Mouse (Mus musculus) brain, embryonic 18.5 days (tissue): ENCODE data around the gene Bak1.
A peak's percentile ranks its signal among the peaks of the same experiment; 100 is the strongest.

ENCODE experiments used
- DNase-seq: peaks from one replicate; pipeline ENCODE4 v3.0.0-alpha.2; 2012; ENCODE audit warnings: low read depth, low spot score

The Bak1 gene

DNA sequence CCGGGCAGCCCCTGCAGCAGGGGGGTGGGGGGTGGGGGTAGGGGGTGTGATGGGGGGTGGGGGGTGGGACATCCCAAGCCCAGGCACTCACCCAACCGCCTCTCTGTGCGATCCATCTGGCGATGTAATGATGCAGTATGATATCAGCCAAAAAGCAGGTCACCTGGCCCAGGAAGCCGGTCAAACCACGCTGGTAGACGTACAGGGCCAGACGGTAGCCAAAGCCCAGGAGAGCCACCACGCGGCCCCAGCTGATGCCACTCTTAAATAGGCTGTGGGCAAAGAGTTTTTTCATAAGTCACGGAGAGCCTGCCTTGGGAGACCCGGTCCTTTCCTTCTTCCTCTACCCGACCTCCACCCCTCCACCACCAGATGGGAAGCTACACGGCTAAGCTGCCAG lies 7.7 kb downstream of the Bak1 start:
- no peak for DNase-seq

GRCm38 (mm10) chr17:27018555-27019196 lies 10.1 kb downstream of the Bak1 start:
- no peak for DNase-seq

DNA sequence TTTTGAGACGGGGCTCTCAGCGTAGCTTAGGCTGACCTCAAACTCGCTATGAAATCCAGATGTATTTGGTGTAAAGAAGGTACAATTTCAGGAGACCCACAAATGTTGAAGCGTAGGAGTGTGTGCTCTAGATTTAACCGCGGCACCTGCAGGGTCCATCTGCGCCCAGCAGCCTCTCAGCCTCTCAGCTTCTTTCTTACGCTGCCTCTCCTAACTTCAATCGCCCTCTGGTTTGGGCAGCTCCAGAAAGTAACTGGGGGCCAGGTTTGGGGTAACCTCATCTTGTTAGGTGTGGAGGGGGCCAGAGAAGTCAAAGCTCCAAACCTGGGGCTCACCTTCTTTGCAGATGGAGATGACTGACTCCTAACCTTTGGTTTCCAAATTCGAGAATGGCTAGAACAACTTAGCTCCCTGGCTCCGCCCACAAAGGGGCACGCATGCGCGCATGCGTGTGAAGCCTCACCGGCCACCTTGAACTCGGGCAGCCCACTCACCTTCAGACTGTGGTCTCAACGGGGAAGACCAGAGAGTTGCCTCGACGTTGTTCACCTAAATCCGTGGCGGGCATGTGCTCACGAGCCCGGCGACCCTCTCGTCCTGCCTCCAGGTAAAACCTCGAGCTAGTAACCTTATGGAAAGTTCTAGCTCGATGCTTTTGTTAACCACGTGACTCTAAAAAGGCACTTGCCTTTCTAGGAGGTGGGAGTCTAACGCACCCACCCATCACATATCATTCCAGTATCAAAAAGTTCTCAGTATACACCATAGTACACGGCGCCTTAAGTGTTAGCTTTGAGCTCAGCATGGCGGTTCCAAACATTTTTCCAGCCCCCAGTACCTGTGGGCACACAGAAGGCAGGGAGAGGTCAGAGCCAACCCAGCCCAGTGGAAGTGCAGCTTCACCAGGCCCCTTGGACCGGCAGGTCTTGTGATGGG lies 11.0 kb downstream of the Bak1 start:
- peak; percentile 69 for DNase-seq

DNA sequence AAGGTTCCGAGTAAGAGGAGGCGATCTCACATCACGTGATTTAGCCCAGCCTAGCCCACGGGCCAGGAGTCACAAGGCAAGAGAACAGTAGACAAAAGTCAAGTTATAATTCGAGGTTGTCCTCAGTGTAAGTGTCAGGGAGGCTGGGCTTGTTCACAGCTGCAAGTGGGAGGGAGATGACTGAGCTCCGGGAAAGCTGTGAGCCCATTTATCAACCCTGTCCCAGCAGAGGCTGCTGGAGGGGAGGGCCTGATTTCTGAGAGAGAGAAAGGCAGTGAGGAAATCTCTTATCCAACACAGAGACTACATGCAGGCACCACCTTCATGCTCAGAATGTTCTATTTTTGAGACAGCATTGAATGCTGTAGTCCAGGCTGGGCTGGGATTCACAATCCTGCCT lies 15.9 kb downstream of the Bak1 start:
- no peak for DNase-seq

GRCm38 (mm10) chr17:27011998-27012672 lies 16.7 kb downstream of the Bak1 start:
- DNase-seq: no peak

- no peak for DNase-seq
These were observed 17.6 kb downstream of the Bak1 start for GRCm38 (mm10) chr17:27011167-27011566.

GRCm38 (mm10) chr17:27008277-27008676 lies 20.5 kb downstream of the Bak1 start:
- DNase-seq: no peak

DNA sequence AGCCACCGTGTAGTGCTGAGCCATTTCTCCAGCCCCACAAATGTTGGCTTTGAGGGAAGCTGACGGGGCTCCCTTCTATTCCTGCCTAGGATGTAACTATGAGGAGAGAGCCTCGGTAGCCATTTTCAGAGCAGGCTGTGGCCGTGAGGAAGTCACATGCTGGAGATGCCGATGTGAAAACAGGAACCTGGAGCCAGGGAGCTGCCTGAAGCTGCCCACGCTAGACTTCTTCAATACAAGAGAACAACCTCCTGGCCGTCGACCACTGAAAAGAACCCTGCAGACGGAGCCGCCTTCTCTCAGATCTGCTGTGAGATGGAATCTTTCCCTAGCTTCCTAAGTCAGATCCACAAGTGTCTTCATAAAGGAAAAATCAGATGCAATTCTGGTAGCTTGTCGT lies 23.2 kb downstream of the Bak1 start:
- no peak for DNase-seq

- DNase-seq: no peak
These were observed 23.8 kb downstream of the Bak1 start for GRCm38 (mm10) chr17:27004903-27005485.

DNA sequence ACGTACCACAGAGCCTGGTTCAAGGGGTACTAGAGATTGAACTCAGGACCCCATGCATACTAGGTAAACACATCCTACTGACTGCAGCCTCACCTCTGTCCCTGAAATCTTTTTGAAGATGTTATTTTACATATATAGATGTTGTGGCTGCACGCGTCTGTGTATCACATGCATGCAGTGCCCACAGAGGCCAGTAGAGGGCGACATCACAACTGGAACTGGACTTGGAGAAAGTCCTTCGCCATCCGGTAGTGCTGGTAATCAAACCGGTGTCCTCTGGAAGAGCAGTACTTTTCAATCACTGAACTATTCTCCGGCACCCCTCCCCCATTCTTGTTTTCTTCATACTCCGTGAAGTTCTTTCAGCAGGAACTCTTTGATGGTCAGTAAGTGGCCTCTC lies 24.4 kb downstream of the Bak1 start:
- no peak for DNase-seq

DNA sequence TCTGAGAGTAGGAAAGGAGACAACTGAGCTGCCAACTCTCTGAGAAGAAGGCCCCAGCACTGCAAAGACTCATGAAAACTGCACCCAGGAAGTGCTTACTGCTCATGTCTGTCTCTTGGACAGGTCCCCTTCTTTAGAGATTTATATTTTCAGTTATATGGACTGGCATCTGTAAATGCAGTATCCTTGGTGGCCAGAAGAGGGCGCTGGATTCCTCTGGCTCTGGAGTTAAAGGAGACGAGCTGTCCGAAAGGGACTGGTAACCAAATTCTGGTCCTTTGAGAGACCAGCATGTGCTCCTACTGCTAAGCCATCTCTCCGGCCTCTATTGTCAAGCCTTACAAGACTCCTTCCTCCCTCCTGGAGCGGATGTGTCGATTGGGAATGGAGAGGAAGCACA lies 26.9 kb downstream of the Bak1 start:
- DNase-seq: no peak

DNA sequence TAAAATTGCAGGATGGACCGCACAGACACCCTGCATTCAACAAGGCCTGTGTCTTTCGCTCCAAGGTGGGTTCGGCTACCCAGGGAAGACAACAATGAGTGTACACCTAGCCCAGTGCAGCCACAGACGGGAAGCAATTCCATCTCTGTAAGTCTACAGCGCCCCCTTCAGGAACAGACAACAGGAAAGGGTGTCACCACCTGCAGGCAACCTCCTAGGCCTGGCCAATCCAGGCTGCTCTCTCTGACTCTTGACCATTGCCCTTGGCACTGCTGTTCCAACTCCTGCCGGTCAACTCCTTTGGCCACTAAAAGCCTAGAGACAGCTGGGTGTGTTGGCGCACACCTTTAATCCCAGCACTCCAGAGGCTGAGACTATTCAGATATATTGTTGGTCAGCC lies 27.7 kb downstream of the Bak1 start:
- DNase-seq: no peak

GRCm38 (mm10) chr17:26999996-27000395 lies 28.8 kb downstream of the Bak1 start:
- DNase-seq: no peak

DNA sequence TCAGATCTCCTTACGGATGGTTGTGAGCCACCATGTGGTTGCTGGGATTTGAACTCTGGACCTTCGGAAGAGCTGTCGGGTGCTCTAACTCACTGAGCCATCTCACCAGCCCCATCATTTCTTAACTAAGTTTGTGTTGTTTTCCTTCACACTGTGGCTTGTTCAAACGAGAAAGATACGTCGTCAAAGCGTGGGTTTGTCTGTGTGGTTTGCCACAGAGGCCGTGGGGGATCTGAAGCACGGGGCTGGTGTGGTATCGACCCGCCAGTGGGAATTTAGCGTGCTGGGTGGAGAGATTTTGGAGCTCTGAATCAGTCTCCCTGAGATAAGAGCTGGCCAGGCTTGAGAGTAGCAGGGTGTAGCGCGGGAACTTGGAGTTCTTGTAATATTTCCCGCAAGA lies 30.5 kb downstream of the Bak1 start:
- DNase-seq: no peak

DNA sequence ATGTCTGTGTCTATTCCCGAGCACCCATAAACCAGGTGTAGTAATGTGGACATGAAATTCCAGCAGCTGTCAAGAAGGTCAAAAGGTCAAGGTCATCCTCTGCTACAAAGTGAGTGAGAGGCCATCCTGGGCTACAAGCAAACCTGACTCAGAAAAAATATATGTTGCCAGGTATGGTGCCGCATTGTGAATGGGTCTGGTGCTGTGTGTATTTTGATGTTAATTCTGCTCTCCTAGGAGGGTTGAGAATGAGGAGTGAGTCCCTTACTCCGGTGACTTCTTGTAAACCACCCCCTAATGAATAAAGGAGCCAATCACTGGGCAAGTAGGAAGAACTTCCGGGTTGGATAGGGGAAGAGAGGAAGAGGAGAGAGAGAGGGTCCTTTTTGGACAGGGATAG lies 31.1 kb downstream of the Bak1 start:
- DNase-seq: no peak

DNA sequence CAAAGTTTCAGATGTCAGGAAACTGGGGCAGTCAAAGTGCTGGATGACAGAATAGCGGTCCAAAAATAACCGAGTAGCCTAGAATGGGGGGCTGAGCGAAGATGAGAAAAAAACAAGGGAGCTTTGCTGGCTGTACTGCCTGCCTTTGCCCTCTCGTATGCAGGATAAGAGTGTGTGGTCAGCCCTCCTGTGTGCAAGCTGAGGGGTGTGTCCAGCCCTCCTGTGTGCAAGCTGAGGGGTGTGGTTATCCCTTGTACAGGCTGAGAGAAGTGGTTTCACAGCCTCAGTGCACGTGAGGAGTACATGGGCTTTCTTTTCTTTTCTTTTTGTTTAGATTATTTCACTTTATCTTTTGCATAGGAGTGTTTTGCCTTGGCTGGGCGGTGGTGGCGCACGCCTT lies 33.2 kb downstream of the Bak1 start:
- no peak for DNase-seq

DNA sequence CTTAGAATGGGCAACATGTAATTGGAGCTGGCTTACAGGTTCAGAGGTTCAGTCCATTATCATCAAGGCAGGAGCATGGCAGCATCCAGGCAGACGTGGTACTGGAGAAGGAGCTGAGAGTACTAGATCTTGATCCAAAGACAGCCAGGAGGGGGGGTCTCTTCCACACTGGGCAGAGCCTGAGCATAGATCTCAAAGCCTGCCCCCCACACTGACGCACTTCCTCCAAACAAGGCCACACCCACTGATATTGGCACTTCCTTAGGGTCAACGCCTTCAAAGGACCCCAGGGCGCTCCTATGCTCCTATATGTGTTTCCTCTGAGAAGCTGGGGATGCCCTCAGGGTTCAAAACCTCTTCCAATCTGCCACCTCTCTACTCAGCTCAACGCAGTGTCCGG lies 33.8 kb downstream of the Bak1 start:
- DNase-seq: no peak

DNA sequence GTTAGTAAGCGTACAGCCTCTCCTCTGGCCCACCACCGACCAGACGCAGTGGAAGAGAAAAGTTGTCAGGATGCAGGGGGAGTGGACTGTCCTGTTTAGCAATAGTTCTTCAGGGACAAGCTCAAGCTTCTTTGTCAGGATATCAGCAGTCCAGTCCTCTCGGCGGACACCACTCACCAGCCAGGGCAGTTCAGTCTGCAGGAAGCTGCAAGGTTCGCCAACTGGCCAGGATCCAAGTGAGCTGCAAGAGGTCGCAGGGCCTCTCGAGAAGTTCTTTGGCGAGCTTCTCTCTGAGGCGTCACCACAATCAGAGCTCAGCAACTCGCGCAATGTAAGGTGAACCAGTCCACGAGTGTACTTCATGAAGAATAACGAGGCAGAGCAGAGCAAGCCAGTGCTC lies 34.4 kb downstream of the Bak1 start:
- no peak for DNase-seq

DNA sequence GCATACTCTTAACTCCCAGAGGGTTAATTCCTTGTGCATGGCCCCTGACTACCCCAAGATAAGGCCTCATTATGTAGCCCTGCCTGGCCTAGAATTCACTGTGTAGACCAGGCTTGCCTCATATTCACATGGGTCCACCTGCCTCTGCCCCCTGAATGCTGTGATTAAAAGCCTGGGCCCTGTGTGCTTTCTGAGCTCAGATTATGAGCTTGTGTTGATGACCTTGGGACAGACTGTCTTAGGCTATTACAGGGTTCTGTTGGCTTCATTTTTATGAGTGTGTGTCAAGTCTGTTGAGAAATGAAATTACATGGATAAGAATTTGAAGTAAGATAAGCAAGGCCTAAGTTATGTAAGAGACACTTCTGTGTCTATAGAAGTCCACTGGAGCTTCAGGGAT lies 38.3 kb downstream of the Bak1 start:
- no peak for DNase-seq

- no peak for DNase-seq
These were observed 43.2 kb downstream of the Bak1 start for GRCm38 (mm10) chr17:26985503-26986179.

DNA sequence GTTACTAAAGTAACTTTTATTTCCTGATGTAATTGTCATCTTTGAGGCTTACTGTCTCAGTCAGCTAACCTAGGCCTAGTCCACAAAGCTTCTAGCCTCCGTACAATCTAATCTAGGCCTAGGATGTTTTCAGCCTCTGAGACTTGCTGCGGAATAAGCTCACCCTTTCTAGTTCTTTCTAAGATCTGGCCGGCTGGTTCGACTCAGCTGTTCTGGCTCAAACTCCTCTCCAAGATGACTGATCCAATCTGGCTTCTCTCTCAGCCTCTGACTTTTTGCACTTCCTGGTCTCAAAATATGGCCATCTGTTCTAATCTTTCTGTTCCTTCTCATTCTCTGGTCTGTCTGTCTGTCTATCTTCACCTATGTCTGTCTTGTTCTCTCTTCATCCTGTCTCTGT lies 45.4 kb downstream of the Bak1 start:
- DNase-seq: no peak

DNA sequence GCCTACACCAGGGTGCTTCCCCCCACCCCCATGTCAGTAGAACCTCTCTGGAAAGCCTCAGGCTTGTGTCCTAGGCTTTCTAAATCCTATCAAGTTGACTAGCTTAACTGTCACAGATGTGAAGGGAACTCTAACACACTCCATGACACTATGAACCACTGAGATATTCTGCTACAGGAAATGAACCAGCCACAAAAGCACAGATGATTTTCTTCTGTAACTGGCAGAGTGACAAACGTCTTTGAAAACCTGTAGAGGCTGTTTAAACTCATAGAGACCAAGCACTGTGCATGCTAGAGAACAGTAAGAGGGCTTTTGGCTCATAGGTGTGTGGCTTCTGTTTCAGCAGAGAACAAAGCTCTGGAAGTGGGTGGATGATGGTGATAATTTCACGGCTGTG lies 47.8 kb downstream of the Bak1 start:
- DNase-seq: no peak
